Mouse (Mus musculus) liver, embryonic 14.5 days (tissue): Measurements from ENCODE around the gene Erg. TPM values are rescaled to one million over a fixed set of nuclear protein-coding genes. Genes with fewer than 3 reads are reported as not detected.

Source experiments
- ATAC-seq: fragments of 200-750 bp; cut with Nextera tagmentation; 2 replicates; pipeline ENCODE4 v1.8.0; 2017; ENCODE audit warnings: moderate number of reproducible peaks, mild to moderate bottlenecking, moderate library complexity; ENCODE audit not compliant: insufficient read depth
- DNase-seq, 3 experiments: peaks; one replicate each; pipeline ENCODE4 v3.0.0-alpha.2; 2012 to 2013; ENCODE audit warnings: low read depth in 3 of 3, low spot score in 3 of 3
- H3K27ac ChIP-seq: fragments of 300-500 bp; sonication (generic); 2 replicates; pipeline ENCODE4 v1.5.1; 2014; ENCODE audit warnings: moderate library complexity, mild to moderate bottlenecking, control low read depth, inconsistent platforms
- H3K27me3 ChIP-seq: fragments of 300-500 bp; sonication (generic); 2 replicates; pipeline ENCODE4 v1.6.1; 2014; ENCODE audit warnings: mild to moderate bottlenecking, low read length, moderate library complexity; ENCODE audit not compliant: control insufficient read depth, insufficient read depth
- H3K36me3 ChIP-seq: fragments of 300-500 bp; sonication (generic); replicated peaks from 2 replicates; pipeline ENCODE4 v1.6.1; 2014; ENCODE audit warnings: low read depth; ENCODE audit not compliant: control insufficient read depth, insufficient read depth
- H3K4me1 ChIP-seq, 2 experiments: fragments of 200-500 bp in 1 of 2; fragments of 300-500 bp in 1 of 2; sonication (generic) in 1 of 2; replicated peaks; 2 replicates each; pipeline ENCODE4 v1.6.1; 2012 to 2014; ENCODE audit warnings: antibody characterized with exemption in 1 of 2, inconsistent platforms in 1 of 2, low read length in 1 of 2; ENCODE audit not compliant: control insufficient read depth in 2 of 2, insufficient read depth in 2 of 2
- H3K4me2 ChIP-seq: fragments of 300-500 bp; sonication (generic); 2 replicates; pipeline ENCODE4 v1.6.1; 2014; ENCODE audit warnings: low read depth, mild to moderate bottlenecking, control low read depth, moderate library complexity
- H3K4me3 ChIP-seq, 2 experiments: fragments of 200-500 bp in 1 of 2; fragments of 300-500 bp in 1 of 2; sonication (generic) in 1 of 2; 2 replicates each; pipeline ENCODE4 v1.5.1; 2012 to 2014; ENCODE audit warnings: low read depth in 2 of 2, low read length in 2 of 2, mild to moderate bottlenecking in 2 of 2, control low read depth in 1 of 2, inconsistent platforms in 1 of 2, moderate library complexity in 1 of 2; ENCODE audit not compliant: insufficient read depth in 1 of 2
- H3K9ac ChIP-seq: fragments of 300-500 bp; sonication (generic); replicated peaks from 2 replicates; pipeline ENCODE4 v1.6.1; 2014; ENCODE audit warnings: mild to moderate bottlenecking, control low read depth, moderate library complexity
- H3K9me3 ChIP-seq: fragments of 300-500 bp; sonication (generic); 2 replicates; pipeline ENCODE4 v1.6.1; 2016; ENCODE audit warnings: low read length, mixed read lengths; ENCODE audit not compliant: control insufficient read depth
- CTCF ChIP-seq: IDR thresholded peaks from 2 replicates; pipeline ENCODE4 v1.5.1; 2016; ENCODE audit warnings: antibody characterized with exemption, low read depth, control low read depth
- EP300 ChIP-seq: IDR thresholded peaks from 2 replicates; pipeline ENCODE4 v1.6.1; 2016; ENCODE audit warnings: antibody characterized with exemption, low read depth
- WGBS: fragments of 180-500 bp; shearing (Covaris S2); extraction: QIAGEN DNeasy Blood & Tissue Kit; methylation state at CpG from one replicate; pipeline ENCODE4 v1.1.7; 2014; ENCODE audit not compliant: insufficient replicate concordance; 5-methylcytosine and 5-hydroxymethylcytosine counted together
- polyA plus RNA-seq, 2 experiments: library from polyadenylated mRNA; depleted of rRNA in 1 of 2; stranded (reverse) in 1 of 2; unstranded in 1 of 2; fragments of >200 nt; fragmentation: Nextera tagmentation in 1 of 2; extraction: Ambion mirVana in 1 of 2; gene quantifications; 2 replicates each; pipeline versions ENCODE4 v1.2.1 to v1.2.3; 2012 to 2014

The Erg gene
- polyA plus RNA-seq, 2 experiments: 0.61 to 2.8 TPM

DNA sequence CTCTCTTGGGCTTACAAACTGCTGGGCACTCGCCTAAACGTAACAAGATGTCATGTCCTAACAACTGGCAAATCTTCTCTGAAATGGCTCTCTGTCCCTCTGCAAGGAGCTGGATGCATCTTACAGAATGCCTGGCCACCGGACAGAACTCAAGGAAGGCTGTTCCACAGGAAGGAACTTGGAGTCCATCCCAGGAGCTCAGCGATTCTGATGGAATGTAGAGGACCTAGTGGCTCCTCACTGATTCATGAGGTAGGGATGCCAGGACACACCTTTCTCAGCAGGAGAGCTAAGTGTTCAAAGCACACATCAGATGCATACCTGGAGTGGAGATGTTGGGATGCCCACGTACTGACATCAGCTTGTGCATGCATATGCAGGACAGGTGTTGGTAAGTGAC lies 221.2 kb downstream of the Erg start:
- no peak overlapping the region for H3K4me2 ChIP-seq
- WGBS: 68% methylated on average over 5 of the region's 5 CpGs
- H3K27ac ChIP-seq: no peak overlapping the region
- DNase-seq (no peak), ATAC-seq (no peak)
- no peak overlapping the region for H3K9ac ChIP-seq
- no peaks in the 10 kb centered on the region for H3K9me3 ChIP-seq
- TF ChIP-seq EP300: no peak
- no peak for TF ChIP-seq CTCF
- H3K27me3 ChIP-seq: no peaks in the 10 kb centered on the region
- no peak overlapping the region for H3K4me3 ChIP-seq
- 0 out of 4 replicates have a peak, but pooled peaks cover 0 to 2% of the 10 kb centered on the region in 2 experiments for H3K4me1 ChIP-seq
- H3K36me3 ChIP-seq: no peaks in the 10 kb centered on the region

DNA sequence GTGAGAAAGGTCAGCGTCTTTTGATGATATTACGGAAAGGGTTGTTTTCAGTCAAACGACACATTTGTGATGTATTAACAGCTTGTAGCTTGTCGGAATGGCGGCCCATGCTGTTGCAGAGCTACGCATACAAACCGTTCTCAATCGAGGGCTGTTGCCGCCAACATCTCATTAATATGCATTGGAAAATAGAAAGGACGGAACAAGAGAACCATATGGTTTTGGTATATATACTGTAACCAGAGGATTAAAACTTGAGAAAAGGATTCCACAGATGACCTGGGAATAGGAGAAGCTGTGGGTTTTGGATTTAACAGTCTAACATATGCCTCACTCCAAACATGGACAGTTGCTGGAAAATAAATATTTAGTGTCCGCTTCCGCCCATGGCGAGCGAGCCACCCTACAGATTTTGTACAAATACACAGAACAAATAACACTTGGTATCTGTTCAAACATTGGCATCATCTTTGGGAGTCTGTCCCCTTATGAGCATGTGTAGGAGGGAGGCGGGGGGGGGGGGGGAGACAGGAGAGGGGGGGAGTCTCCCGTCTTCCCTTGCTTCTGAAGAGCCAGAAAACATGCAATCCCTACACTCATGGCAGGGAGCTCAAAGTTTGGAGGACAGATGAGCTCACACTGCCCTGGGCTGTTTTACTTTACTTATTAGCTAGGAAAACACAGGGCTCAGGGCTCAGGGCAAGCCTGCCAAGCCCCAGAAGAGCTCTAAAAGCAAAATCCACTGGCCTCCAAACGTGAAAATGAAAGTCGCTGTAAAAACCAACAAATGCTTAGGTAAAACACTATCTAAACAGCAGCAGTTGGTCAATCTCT lies 222.5 kb downstream of the Erg start:
- 0 out of 4 replicates have a peak, but pooled peaks cover 0 to 2% of the 10 kb centered on the region in 2 experiments for H3K4me1 ChIP-seq
- H3K4me3 ChIP-seq: no peak overlapping the region
- no peaks in the 10 kb centered on the region for H3K27me3 ChIP-seq
- H3K36me3 ChIP-seq: no peaks in the 10 kb centered on the region
- DNase-seq (no peak), ATAC-seq (no peak)
- no peaks in the 10 kb centered on the region for H3K9me3 ChIP-seq
- no peak for TF ChIP-seq CTCF
- no peak for TF ChIP-seq EP300
- WGBS: 76% methylated on average over 18 of the region's 18 CpGs
- no peak overlapping the region for H3K9ac ChIP-seq
- H3K4me2 ChIP-seq: no peak overlapping the region
- H3K27ac ChIP-seq: no peak overlapping the region

DNA sequence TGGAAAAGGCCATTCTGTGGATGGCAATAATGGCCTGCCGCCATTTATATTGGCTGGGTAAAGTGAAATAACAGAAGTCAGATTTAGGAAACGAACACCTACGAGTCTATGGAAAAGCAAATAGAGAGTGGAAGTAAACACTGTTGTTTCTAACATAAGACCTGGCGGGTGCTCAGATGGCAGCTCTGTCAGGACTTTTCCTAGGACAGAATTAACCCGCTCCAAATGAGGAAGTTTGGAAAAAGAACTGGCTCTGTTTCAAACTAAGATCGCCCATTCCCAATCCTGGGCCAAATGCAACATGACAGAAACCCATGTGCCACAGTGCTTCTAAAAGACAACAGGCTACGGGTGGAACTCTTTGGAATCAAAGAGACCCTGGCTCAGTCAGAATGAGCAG lies 224.4 kb downstream of the Erg start:
- no peak overlapping the region for H3K4me2 ChIP-seq
- H3K4me1 ChIP-seq: 0 out of 4 replicates have a peak, but pooled peaks cover 0 to 2% of the 10 kb centered on the region in 2 experiments
- 70% methylated on average over 7 of the region's 7 CpGs for WGBS
- TF ChIP-seq CTCF (no peak), EP300 (no peak)
- DNase-seq: no peak
- H3K4me3 ChIP-seq: no peak overlapping the region
- no peaks in the 10 kb centered on the region for H3K27me3 ChIP-seq
- no peak overlapping the region for H3K9ac ChIP-seq
- no peaks in the 10 kb centered on the region for H3K36me3 ChIP-seq
- no peak for ATAC-seq
- H3K9me3 ChIP-seq: no peaks in the 10 kb centered on the region
- H3K27ac ChIP-seq: no peak overlapping the region

DNA sequence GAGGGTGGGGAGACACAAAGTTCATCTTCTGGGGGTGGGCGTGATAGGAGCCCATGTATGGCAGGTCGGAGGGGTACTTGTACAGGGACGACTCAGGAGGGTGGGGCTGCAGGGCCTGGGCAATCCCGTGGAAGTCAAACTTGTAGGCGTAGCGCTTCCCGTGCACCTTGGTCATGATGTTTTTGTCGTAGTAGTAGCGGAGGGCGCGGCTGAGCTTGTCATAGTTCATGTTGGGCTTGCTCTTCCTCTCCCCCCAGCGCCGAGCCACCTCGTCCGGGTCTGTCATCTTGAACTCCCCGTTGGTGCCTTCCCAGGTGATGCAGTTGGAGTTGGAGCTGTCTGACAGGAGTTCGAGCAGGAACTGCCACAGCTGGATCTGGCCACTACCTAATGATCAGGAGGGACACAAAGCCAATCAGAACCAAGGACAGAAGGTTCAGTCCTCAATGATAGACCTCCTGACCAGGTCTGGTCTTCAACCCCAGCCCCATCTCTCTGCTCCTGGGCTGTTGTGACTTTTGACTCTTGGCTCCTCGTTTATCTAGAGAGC lies 225.4 kb downstream of the Erg start:
- no peak for TF ChIP-seq EP300
- no peak for TF ChIP-seq CTCF
- H3K27me3 ChIP-seq: no peaks in the 10 kb centered on the region
- H3K4me2 ChIP-seq: no peak overlapping the region
- no peak overlapping the region for H3K4me3 ChIP-seq
- no peaks in the 10 kb centered on the region for H3K36me3 ChIP-seq
- no peaks in the 10 kb centered on the region for H3K9me3 ChIP-seq
- ATAC-seq (no peak), DNase-seq (no peak)
- no peak overlapping the region for H3K27ac ChIP-seq
- H3K4me1 ChIP-seq: 0 out of 4 replicates have a peak, but pooled peaks cover 0 to 2% of the 10 kb centered on the region in 2 experiments
- H3K9ac ChIP-seq: no peak overlapping the region
- 76% methylated on average over 18 of the region's 18 CpGs for WGBS

DNA sequence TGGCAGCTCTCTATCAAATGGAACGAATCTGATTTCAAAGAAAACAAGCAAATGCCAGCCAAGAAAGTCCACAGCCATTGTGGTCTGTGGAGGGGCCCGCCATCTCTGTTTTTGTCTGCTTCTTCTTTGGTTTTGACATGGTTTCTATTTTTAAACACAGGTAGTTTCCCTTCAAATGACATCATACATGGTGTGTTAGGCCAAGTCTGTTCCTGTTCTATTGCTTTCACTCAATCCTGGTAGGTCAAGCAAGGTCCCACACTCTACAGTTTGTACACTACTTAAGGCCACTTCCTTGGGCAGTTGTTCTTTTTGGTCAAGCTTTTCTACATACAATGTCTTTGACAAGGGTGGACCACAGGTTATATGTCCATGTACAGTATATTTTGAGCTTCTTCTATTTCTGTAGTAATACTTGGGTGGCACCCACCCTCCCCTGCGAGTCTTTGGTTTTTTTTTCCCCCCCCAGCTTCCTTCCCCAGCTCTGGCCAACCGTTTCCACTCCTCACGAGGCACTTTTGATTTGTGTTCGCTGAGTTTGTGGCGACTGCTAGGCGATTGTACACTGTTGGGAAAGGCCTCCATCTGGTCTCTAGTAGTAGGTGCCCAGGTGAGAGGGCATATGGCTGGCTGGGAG lies 226.1 kb downstream of the Erg start:
- H3K27ac ChIP-seq: no peak overlapping the region
- no peak overlapping the region for H3K9ac ChIP-seq
- no peak overlapping the region for H3K4me2 ChIP-seq
- H3K4me3 ChIP-seq: no peak overlapping the region
- H3K27me3 ChIP-seq: no peaks in the 10 kb centered on the region
- WGBS: 45% methylated on average over 8 of the region's 8 CpGs
- TF ChIP-seq CTCF: no peak
- TF ChIP-seq EP300: no peak
- no peak for ATAC-seq
- H3K4me1 ChIP-seq: 0 out of 4 replicates have a peak, but pooled peaks cover 0 to 2% of the 10 kb centered on the region in 2 experiments
- DNase-seq: no peak
- no peaks in the 10 kb centered on the region for H3K9me3 ChIP-seq
- no peaks in the 10 kb centered on the region for H3K36me3 ChIP-seq
